Mouse (Mus musculus): ENCODE data around the gene Parp8.

Parp8 gene

GRCm38 (mm10) chr13:117020631-117021030, 4.7 kb downstream of the Parp8 start:
- no peak for DNase-seq (ENCODE audit: low spot score in 2 of 2)

GRCm38 (mm10) chr13:117018676-117019075, 6.7 kb downstream of the Parp8 start:
- DNase-seq (ENCODE audit: low spot score in 2 of 2): no peak

GRCm38 (mm10) chr13:117013516-117013915, 11.8 kb downstream of the Parp8 start:
- no peak for DNase-seq (ENCODE audit: low spot score in 2 of 2)

GRCm38 (mm10) chr13:117012031-117012430, 13.3 kb downstream of the Parp8 start:
- DNase-seq (ENCODE audit: low spot score in 2 of 2): no peak

- DNase-seq (ENCODE audit: low spot score in 2 of 2): peak in 1 of 2 experiments; percentile 61
Observed at GRCm38 (mm10) chr13:117010143-117010542, 15.2 kb downstream of the Parp8 start.

- no peak for DNase-seq (ENCODE audit: low spot score in 2 of 2)
Observed at GRCm38 (mm10) chr13:117008021-117009015, 17.0 kb downstream of the Parp8 start.

GRCm38 (mm10) chr13:117007566-117007965, 17.8 kb downstream of the Parp8 start:
- no peak for DNase-seq (ENCODE audit: low spot score in 2 of 2)

- no peak for DNase-seq (ENCODE audit: low spot score in 2 of 2)
Observed at GRCm38 (mm10) chr13:117006638-117007037, 18.7 kb downstream of the Parp8 start.

- no peak for DNase-seq (ENCODE audit: low spot score in 2 of 2)
Observed at GRCm38 (mm10) chr13:117000493-117000892, 24.8 kb downstream of the Parp8 start.

GRCm38 (mm10) chr13:116991560-116991959, 33.8 kb downstream of the Parp8 start:
- DNase-seq (ENCODE audit: low spot score in 2 of 2): no peak

- DNase-seq (ENCODE audit: low spot score in 2 of 2): no peak
Observed at GRCm38 (mm10) chr13:116990327-116990726, 35.0 kb downstream of the Parp8 start.

GRCm38 (mm10) chr13:116988706-116989105, 36.6 kb downstream of the Parp8 start:
- no peak for DNase-seq (ENCODE audit: low spot score in 2 of 2)

- no peak for DNase-seq (ENCODE audit: low spot score in 2 of 2)
Observed at GRCm38 (mm10) chr13:116988208-116988607, 37.1 kb downstream of the Parp8 start.

- DNase-seq (ENCODE audit: low spot score in 2 of 2): no peak
Observed at GRCm38 (mm10) chr13:116987284-116987683, 38.1 kb downstream of the Parp8 start.

GRCm38 (mm10) chr13:116986658-116987057, 38.7 kb downstream of the Parp8 start:
- DNase-seq (ENCODE audit: low spot score in 2 of 2): no peak

GRCm38 (mm10) chr13:116974081-116974860, 51.1 kb downstream of the Parp8 start:
- no peak for DNase-seq (ENCODE audit: low spot score in 2 of 2)

GRCm38 (mm10) chr13:116973491-116973890, 51.8 kb downstream of the Parp8 start:
- DNase-seq (ENCODE audit: low spot score in 2 of 2): peak in 1 of 2 experiments; percentile 11

- no peak for DNase-seq (ENCODE audit: low spot score in 2 of 2)
Observed at GRCm38 (mm10) chr13:116972036-116972611, 53.2 kb downstream of the Parp8 start.

- DNase-seq (ENCODE audit: low spot score in 2 of 2): no peak
Observed at GRCm38 (mm10) chr13:116970706-116971428, 54.5 kb downstream of the Parp8 start.

GRCm38 (mm10) chr13:116969650-116970049, 55.7 kb downstream of the Parp8 start:
- no peak for DNase-seq (ENCODE audit: low spot score in 2 of 2)

- DNase-seq (ENCODE audit: low spot score in 2 of 2): no peak
Observed at GRCm38 (mm10) chr13:116968906-116969305, 56.4 kb downstream of the Parp8 start.
